Mouse (Mus musculus) CH12.LX (cell line): ENCODE data around the gene Rpa2. TPM values are rescaled to one million over a fixed set of nuclear protein-coding genes. Genes with fewer than 3 reads are reported as not detected.

Experiments used
- DNase-seq: peaks from one replicate; pipeline ENCODE4 v3.0.0-alpha.2; 2013; ENCODE audit errors: extremely low read depth
- H3K27ac ChIP-seq: 2 replicates; pipeline ENCODE4 v1.5.1; 2012; ENCODE audit warnings: low read depth, mild to moderate bottlenecking, control low read depth, moderate library complexity; ENCODE audit not compliant: insufficient read depth
- H3K27me3 ChIP-seq: replicated peaks from 2 replicates; pipeline ENCODE3; 2012; ENCODE audit warnings: inconsistent platforms
- H3K36me3 ChIP-seq, 2 experiments: replicated peaks in 1 of 2; 2 replicates each; pipeline versions ENCODE3 to v1.6.1; 2012; ENCODE audit warnings: inconsistent platforms in 1 of 2, low read length in 1 of 2, mild to moderate bottlenecking in 1 of 2, mixed read lengths in 1 of 2, moderate library complexity in 1 of 2; ENCODE audit not compliant: control insufficient read depth in 1 of 2, insufficient read depth in 1 of 2
- H3K4me1 ChIP-seq, 2 experiments: 2 replicates each; pipeline ENCODE4 v1.6.1; 2012; ENCODE audit warnings: inconsistent platforms in 1 of 2, moderate library complexity in 1 of 2; ENCODE audit not compliant: insufficient read depth in 2 of 2, control insufficient read depth in 1 of 2
- H3K4me2 ChIP-seq: 2 replicates; pipeline ENCODE4 v1.6.1; 2012; ENCODE audit warnings: low read depth, mild to moderate bottlenecking, control low read depth; ENCODE audit not compliant: poor library complexity, insufficient read depth, severe bottlenecking
- H3K4me3 ChIP-seq, 3 experiments: fragments of 150-350 bp in 1 of 3; sonication (generic) in 1 of 3; replicated peaks in 1 of 3; 2 replicates each; pipeline versions ENCODE3 to v1.5.1; 2011 to 2012; ENCODE audit warnings: low read depth in 2 of 3, low read length in 2 of 3, mild to moderate bottlenecking in 2 of 3, moderate library complexity in 2 of 3, control low read depth in 1 of 3, improper control_type of control experiment in 1 of 3, inconsistent platforms in 1 of 3, mixed read lengths in 1 of 3; ENCODE audit not compliant: poor library complexity in 1 of 3
- H3K79me2 ChIP-seq: replicated peaks from 2 replicates; pipeline ENCODE4 v1.6.1; 2012; ENCODE audit warnings: mild to moderate bottlenecking, moderate library complexity; ENCODE audit not compliant: control insufficient read depth, poor library complexity, insufficient read depth, severe bottlenecking; ENCODE audit errors: extremely low read depth
- H3K9ac ChIP-seq: 2 replicates; pipeline ENCODE4 v1.6.1; 2012; ENCODE audit warnings: low read depth, mild to moderate bottlenecking, control low read depth, moderate library complexity; ENCODE audit not compliant: insufficient read depth
- H3K9me3 ChIP-seq: replicated peaks from 2 replicates; pipeline ENCODE3; 2012; ENCODE audit warnings: low read length, inconsistent platforms, mixed read lengths
- BHLHE40 ChIP-seq: IDR thresholded peaks from 2 replicates; pipeline ENCODE4 v1.6.1; 2011; ENCODE audit warnings: mild to moderate bottlenecking, low read depth, low read length, improper control_type of control experiment
- CHD1 ChIP-seq: IDR thresholded peaks from 2 replicates; pipeline ENCODE4 v1.6.1; 2012; ENCODE audit warnings: low read depth, low read length, improper control_type of control experiment, inconsistent platforms
- CHD2 ChIP-seq: IDR thresholded peaks from 2 replicates; pipeline ENCODE4 v1.6.1; 2011; ENCODE audit warnings: low read length, improper control_type of control experiment
- E2F4 ChIP-seq: IDR thresholded peaks from 2 replicates; pipeline ENCODE4 v1.6.1; 2011; ENCODE audit warnings: low read depth, low read length, improper control_type of control experiment; ENCODE audit not compliant: insufficient replicate concordance
- ELF1 ChIP-seq: IDR thresholded peaks from 2 replicates; pipeline ENCODE4 v1.6.1; 2014; ENCODE audit warnings: low read depth, mild to moderate bottlenecking, inconsistent platforms, low read length, improper control_type of control experiment
- EP300 ChIP-seq: IDR thresholded peaks from 2 replicates; pipeline ENCODE4 v1.6.1; 2011; ENCODE audit warnings: low read length, improper control_type of control experiment
- ETS1 ChIP-seq: conservative IDR thresholded peaks from 2 replicates; pipeline ENCODE4 v1.6.1; 2012; ENCODE audit warnings: low read depth, mild to moderate bottlenecking, inconsistent platforms, low read length, improper control_type of control experiment, moderate library complexity
- JUND ChIP-seq: conservative IDR thresholded peaks from 2 replicates; pipeline ENCODE4 v1.6.1; 2011; ENCODE audit warnings: low read depth, low read length, improper control_type of control experiment
- MAFK ChIP-seq: IDR thresholded peaks from 2 replicates; pipeline ENCODE4 v1.6.1; 2011; ENCODE audit warnings: low read length, improper control_type of control experiment; ENCODE audit not compliant: insufficient replicate concordance
- MAX ChIP-seq: IDR thresholded peaks from 2 replicates; pipeline ENCODE4 v1.6.1; 2011; ENCODE audit warnings: low read length, improper control_type of control experiment
- MAZ ChIP-seq: IDR thresholded peaks from 2 replicates; pipeline ENCODE4 v1.6.1; 2012; ENCODE audit warnings: low read depth, mild to moderate bottlenecking, inconsistent platforms, low read length, improper control_type of control experiment, moderate library complexity
- MXI1 ChIP-seq: IDR thresholded peaks from 2 replicates; pipeline ENCODE4 v1.6.1; 2011; ENCODE audit warnings: mild to moderate bottlenecking, low read depth, low read length, improper control_type of control experiment
- MYC ChIP-seq: IDR thresholded peaks from 2 replicates; pipeline ENCODE4 v1.6.1; 2011; ENCODE audit warnings: low read depth, mild to moderate bottlenecking, improper control_type of control experiment, low read length
- PAX5 ChIP-seq: IDR thresholded peaks from 2 replicates; pipeline ENCODE4 v1.6.1; 2012; ENCODE audit warnings: low read length, inconsistent platforms, mixed read lengths
- POLR2AphosphoS2 ChIP-seq: IDR thresholded peaks from 2 replicates; pipeline ENCODE4 v1.6.1; 2011; ENCODE audit warnings: low read depth, low read length, improper control_type of control experiment
- RAD21 ChIP-seq: IDR thresholded peaks from 2 replicates; pipeline ENCODE4 v1.6.1; 2011; ENCODE audit warnings: low read depth, mild to moderate bottlenecking, low read length, improper control_type of control experiment, moderate library complexity
- SIN3A ChIP-seq: IDR thresholded peaks from 2 replicates; pipeline ENCODE4 v1.6.1; 2012; ENCODE audit warnings: low read length, improper control_type of control experiment, inconsistent platforms
- TCF12 ChIP-seq: IDR thresholded peaks from 2 replicates; pipeline ENCODE4 v1.6.1; 2014; ENCODE audit warnings: low read depth, mild to moderate bottlenecking, inconsistent platforms, low read length, improper control_type of control experiment
- UBTF ChIP-seq: IDR thresholded peaks from 2 replicates; pipeline ENCODE4 v1.6.1; 2012; ENCODE audit warnings: low read depth, mild to moderate bottlenecking, inconsistent platforms, low read length, improper control_type of control experiment, moderate library complexity
- USF1 ChIP-seq: IDR thresholded peaks from 2 replicates; pipeline ENCODE4 v1.6.1; 2014; ENCODE audit warnings: low read depth, mild to moderate bottlenecking, inconsistent platforms, low read length, improper control_type of control experiment
- ZC3H11A ChIP-seq: IDR thresholded peaks from 2 replicates; pipeline ENCODE4 v1.6.1; 2012; ENCODE audit warnings: low read depth, mild to moderate bottlenecking, inconsistent platforms, low read length, improper control_type of control experiment
- ZMIZ1 ChIP-seq: IDR thresholded peaks from 2 replicates; pipeline ENCODE4 v1.6.1; 2012; ENCODE audit warnings: low read depth, mild to moderate bottlenecking, inconsistent platforms, low read length, improper control_type of control experiment
- ZNF384 ChIP-seq: IDR thresholded peaks from 2 replicates; pipeline ENCODE4 v1.6.1; 2012; ENCODE audit warnings: low read depth, low read length, improper control_type of control experiment, inconsistent platforms
- dilution Hi-C: fragments of 300-500 bp; cut with MboI; formaldehyde crosslinking; loops from 2 replicates; pipeline ENCODE4 v1.14.3; 2020; ENCODE audit warnings: low sequenced_read_pairs; ENCODE audit not compliant: extremely low pct_unique_long_range_greater_than_20kb, extremely low pct_ligation_motif_present
- in situ Hi-C: fragments of 300-500 bp; cut with MboI; formaldehyde crosslinking; loops from 3 replicates; pipeline ENCODE4 v1.14.3; 2019; ENCODE audit warnings: low sequenced_read_pairs, low pct_ligation_motif_present, low pct_unique_long_range_greater_than_20kb, mixed read lengths
- polyA plus RNA-seq: library from polyadenylated mRNA; unstranded; fragments of >175 nt; gene quantifications from 2 replicates; pipeline ENCODE4 v1.2.1, GENCODE M21; 2012; ENCODE audit warnings: low read depth; ENCODE audit not compliant: insufficient read length
- total RNA-seq, 2 experiments: library from RNA; depleted of rRNA; stranded (reverse); fragments of 300-350 nt in 1 of 2; fragments of >200 nt in 1 of 2; gene quantifications; 2 replicates each; pipeline ENCODE4 v1.2.3; 2012 to 2014

Rpa2 gene
- total and polyA plus RNA-seq, 3 experiments = 80.2 to 142 (median 97.9) TPM

GRCm38 (mm10) chr4:132749258-132749982, 18.7 kb upstream of the Rpa2 start:
- H3K36me3 ChIP-seq = peaks cover 2 to 3% of the 10 kb centered on the region in 2 experiments
- peak overlapping the region; percentile 18 for H3K4me2 ChIP-seq
- in situ Hi-C loops (no loop called here), dilution Hi-C loops (no loop called here)
- H3K79me2 ChIP-seq = no peaks in the 10 kb centered on the region
- H3K4me1 ChIP-seq = peaks cover 3 to 31% of the 10 kb centered on the region in 2 experiments
- TF ChIP-seq MXI1 (0 out of 2 replicates have a peak, but pooled peaks have one; percentile 4), USF1 (no peak), ZNF384 (peak; percentile 48)
- H3K27ac ChIP-seq = peak overlapping the region; percentile 94
- no peak overlapping the region for H3K4me3 ChIP-seq
- no peak for DNase-seq
- H3K9me3 ChIP-seq = no peaks in the 10 kb centered on the region
- H3K27me3 ChIP-seq = no peaks in the 10 kb centered on the region
- H3K9ac ChIP-seq = no peak overlapping the region

GRCm38 (mm10) chr4:132752992-132753391, 15.1 kb upstream of the Rpa2 start:
- in situ Hi-C loops = no loop called here
- TF ChIP-seq JUND = no peak
- TF ChIP-seq ZNF384 = no peak
- TF ChIP-seq BHLHE40 = no peak
- TF ChIP-seq E2F4 = no peak
- no peak for TF ChIP-seq MYC

GRCm38 (mm10) chr4:132756974-132757373, 11.2 kb upstream of the Rpa2 start, which contains the start of gene Smpdl3b:
TSS of gene Smpdl3b (minus strand) at chr4:132757252.
- peaks cover 10 to 36% of the 10 kb centered on the region in 2 experiments for H3K4me1 ChIP-seq
- H3K36me3 ChIP-seq = peaks cover 0 to 2% of the 10 kb centered on the region in 2 experiments
- no peaks in the 10 kb centered on the region for H3K79me2 ChIP-seq
- peak within 1 kb of the TSS; percentile 48 for H3K4me2 ChIP-seq
- DNase-seq = no peak
- no peak within 1 kb of the TSS for H3K27ac ChIP-seq
- no peaks in the 10 kb centered on the region for H3K9me3 ChIP-seq
- dilution Hi-C loops (no loop called here), in situ Hi-C loops (no loop called here)
- peak within 1 kb of the TSS; percentile 67 for H3K9ac ChIP-seq
- peaks cover 17% of the 10 kb centered on the region for H3K27me3 ChIP-seq
- H3K4me3 ChIP-seq = peak within 1 kb of the TSS; percentile 50 to 77 (median 66)
- TF ChIP-seq BHLHE40 = no peak
- peak; percentile 92 for TF ChIP-seq MAX
- no peak for TF ChIP-seq MAFK
- no peak for TF ChIP-seq ZNF384
- 0 out of 2 replicates have a peak, but pooled peaks have one; percentile 40 for TF ChIP-seq ZMIZ1
- no peak for TF ChIP-seq POLR2AphosphoS2
- no peak for TF ChIP-seq PAX5
- TF ChIP-seq SIN3A = peak; percentile 65; the same call in 1 of the 2 replicates
- TF ChIP-seq ETS1 = no peak; the same call in 1 of the 2 replicates
- no peak for TF ChIP-seq CHD2
- TF ChIP-seq EP300 = no peak
- no peak for TF ChIP-seq MAZ
- TF ChIP-seq UBTF = no peak
- TF ChIP-seq RAD21 = peak; percentile 31
- TF ChIP-seq ELF1 = 0 out of 2 replicates have a peak, but pooled peaks have one; percentile 16
- peak; percentile 50; the same call in 1 of the 2 replicates for TF ChIP-seq CHD1
- no peak for TF ChIP-seq E2F4
- no peak for TF ChIP-seq JUND
- TF ChIP-seq ZC3H11A = no peak
- TF ChIP-seq TCF12 = no peak
- TF ChIP-seq MXI1 = peak; percentile 69; the same call in 1 of the 2 replicates
- no peak for TF ChIP-seq USF1

More at GRCm38 (mm10) chr4:132752992-132753391, 15.1 kb upstream of the Rpa2 start:
- Histone ChIP-seq H3K4me1 (peaks cover 3 to 35% of the 10 kb centered on the region in 2 experiments; a peak in 3 of 4 replicates), H3K27ac (no peak overlapping the region), H3K4me3 (no peak overlapping the region), H3K9ac (no peak overlapping the region), H3K36me3 (peaks cover 0 to 2% of the 10 kb centered on the region in 2 experiments), H3K4me2 (no peak overlapping the region), H3K27me3 (peaks cover 17% of the 10 kb centered on the region), H3K9me3 (no peaks in the 10 kb centered on the region), H3K79me2 (no peaks in the 10 kb centered on the region)
- DNase-seq = no peak
- dilution Hi-C loops = no loop called here
